Mouse (Mus musculus) cerebellum, adult 2 months (tissue): ENCODE measurements around the gene Efhd2. TPM values are rescaled to one million over a fixed set of nuclear protein-coding genes. Genes with fewer than 3 reads are reported as not detected.

ENCODE experiments used
- DNase-seq, 2 experiments: peaks; one replicate each; pipeline ENCODE4 v3.0.0; 2021
- H3K27ac ChIP-seq: fragments of 200-500 bp; 2 replicates; pipeline ENCODE4 v1.5.1; 2012; ENCODE audit warnings: low read length, control low read depth, inconsistent platforms; ENCODE audit not compliant: insufficient read depth
- H3K27me3 ChIP-seq: fragments of 200-500 bp; 2 replicates; pipeline ENCODE4 v1.6.1; 2012; ENCODE audit warnings: inconsistent platforms, mild to moderate bottlenecking, low read length, moderate library complexity; ENCODE audit not compliant: control insufficient read depth, insufficient read depth
- H3K4me1 ChIP-seq: fragments of 200-500 bp; 2 replicates; pipeline ENCODE4 v1.6.1; 2011; ENCODE audit warnings: low read length; ENCODE audit not compliant: control insufficient read depth, insufficient read depth
- H3K4me3 ChIP-seq: fragments of 200-500 bp; replicated peaks from 2 replicates; pipeline ENCODE3; 2011; ENCODE audit warnings: mild to moderate bottlenecking, low read depth, low read length, control low read depth; ENCODE audit not compliant: insufficient read depth
- CTCF ChIP-seq: fragments of 200-500 bp; IDR thresholded peaks from 2 replicates; pipeline ENCODE4 v1.5.1; 2011; ENCODE audit warnings: low read depth, mild to moderate bottlenecking, control low read depth, low read length, moderate library complexity, borderline replicate concordance; ENCODE audit not compliant: insufficient read depth
- POLR2A ChIP-seq: fragments of 200-500 bp; IDR thresholded peaks from 2 replicates; pipeline ENCODE4 v1.6.1; 2011; ENCODE audit warnings: low read length, control low read depth, borderline replicate concordance; ENCODE audit not compliant: insufficient read depth
- WGBS: fragments of 180-500 bp; shearing (Covaris S2); methylation state at CpG from one replicate; pipeline ENCODE4 v1.1.7; 2018; 5-methylcytosine and 5-hydroxymethylcytosine counted together
- polyA plus RNA-seq: library from polyadenylated mRNA; depleted of rRNA; stranded (reverse); fragments of >200 nt; gene quantifications from 2 replicates; pipeline ENCODE4 v1.2.3, GENCODE M21; 2012; rRNA removed

Efhd2 gene
- polyA plus RNA-seq, 1 experiment: 152 TPM

DNA sequence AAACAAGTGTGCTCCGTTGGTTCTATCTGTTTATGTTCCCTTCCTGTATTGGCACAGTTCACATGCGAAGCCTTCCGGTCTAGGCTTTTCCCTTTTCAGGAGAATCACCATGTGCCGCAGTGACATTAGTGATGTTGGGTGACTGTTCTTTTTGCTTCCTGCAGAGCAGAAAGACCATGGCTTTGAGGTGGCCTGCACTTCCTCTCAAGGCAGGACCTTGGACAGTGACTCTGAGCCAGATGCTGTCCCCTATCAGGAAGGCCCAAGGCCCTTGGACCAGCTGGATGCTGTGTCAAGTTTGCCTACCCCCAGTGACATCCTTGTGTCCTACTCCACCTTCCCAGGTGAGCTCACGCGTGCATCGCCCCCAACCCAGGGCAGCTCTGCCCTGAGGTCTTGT, 63.3 kb downstream of the Efhd2 start:
- no peak for DNase-seq
- TF ChIP-seq CTCF (no peak), POLR2A (no peak)
- no peak overlapping the region for H3K4me3 ChIP-seq
- H3K4me1 ChIP-seq: no peaks in the 10 kb centered on the region
- WGBS: 99% methylated on average over 7 of the region's 7 CpGs
- H3K27ac ChIP-seq: no peak overlapping the region
- no peaks in the 10 kb centered on the region for H3K27me3 ChIP-seq

DNA sequence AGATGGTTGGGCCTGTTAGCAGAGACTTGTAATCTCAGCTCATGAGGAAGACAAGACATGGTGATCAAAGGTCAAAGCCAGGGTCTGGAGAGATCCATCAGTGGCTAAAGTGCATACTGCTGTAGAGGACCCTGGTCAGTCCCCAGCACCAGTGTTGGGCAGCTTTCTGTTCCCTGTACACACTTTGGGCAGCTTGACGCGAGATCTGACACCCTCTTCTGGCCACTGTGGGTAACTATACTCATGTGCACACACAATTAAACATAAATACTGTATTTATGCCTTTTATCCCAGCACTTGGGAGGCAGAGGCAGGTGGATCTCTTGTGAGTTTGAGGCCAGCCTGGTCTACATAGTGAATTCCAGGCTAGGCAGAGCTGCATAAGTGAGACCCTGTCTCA, 63.7 kb downstream of the Efhd2 start:
- Histone ChIP-seq H3K4me3 (no peak overlapping the region), H3K27ac (no peak overlapping the region), H3K27me3 (no peaks in the 10 kb centered on the region), H3K4me1 (no peaks in the 10 kb centered on the region)
- DNase-seq: no peak
- WGBS: 94% methylated on average over 2 of the region's 2 CpGs
- no peak for TF ChIP-seq POLR2A
- no peak for TF ChIP-seq CTCF

DNA sequence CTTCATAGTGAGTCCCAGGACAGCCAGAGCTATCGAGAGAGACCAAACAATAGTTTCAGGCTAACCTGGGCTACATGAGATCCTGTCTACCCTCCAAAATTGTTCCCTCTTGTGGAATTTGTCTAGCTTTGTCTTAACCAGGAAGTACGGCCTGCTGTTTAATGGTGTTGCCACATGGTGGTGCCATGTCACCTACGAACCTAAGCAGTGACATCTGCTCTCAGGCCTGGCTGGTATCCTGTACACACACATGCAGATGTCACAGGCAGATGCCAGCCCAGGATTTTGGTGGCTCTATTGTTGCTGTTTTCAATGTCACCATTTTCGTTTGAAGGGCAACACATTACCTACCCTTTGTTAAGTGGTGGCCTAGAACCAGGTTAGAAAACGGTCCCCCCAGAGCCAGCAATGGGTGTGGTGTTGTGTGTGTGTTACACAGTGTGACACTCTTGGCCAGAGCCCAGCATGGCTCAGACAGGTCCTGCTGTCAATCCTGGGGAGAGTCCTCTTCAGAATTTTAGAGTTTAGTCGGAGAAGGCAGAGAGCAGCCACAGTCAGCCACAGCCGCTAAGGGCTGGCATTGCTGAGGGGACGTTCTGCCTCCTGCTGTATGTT, 64.8 kb downstream of the Efhd2 start:
- 40% methylated on average over 8 of the region's 8 CpGs for WGBS
- H3K4me1 ChIP-seq: no peaks in the 10 kb centered on the region
- no peak overlapping the region for H3K27ac ChIP-seq
- TF ChIP-seq POLR2A (no peak), CTCF (peak; percentile 71)
- no peaks in the 10 kb centered on the region for H3K27me3 ChIP-seq
- H3K4me3 ChIP-seq: no peak overlapping the region
- no peak for DNase-seq

Other genes starting within 250 kb of the Efhd2 start
- gene Plekhm2, start 210.0 kb downstream of the Efhd2 start, polyA plus RNA-seq: 124 and 130 TPM in 2 replicates
- 7.4 and 8.1 TPM in 2 replicates for gene Rsc1a1, start 189.3 kb downstream of the Efhd2 start, polyA plus RNA-seq
- 20.4 and 21.1 TPM in 2 replicates for gene Ddi2, start 151.5 kb downstream of the Efhd2 start, polyA plus RNA-seq
- 1.5 and 2.7 TPM in 2 replicates for gene Agmat, start 128.2 kb downstream of the Efhd2 start, polyA plus RNA-seq
- 27.3 and 28.1 TPM in 2 replicates for gene Dnajc16, start 84.0 kb downstream of the Efhd2 start, polyA plus RNA-seq
- 20.0 and 21.8 TPM in 2 replicates for gene Casp9, start 81.3 kb downstream of the Efhd2 start, polyA plus RNA-seq
- gene Cela2a, start 48.8 kb downstream of the Efhd2 start, polyA plus RNA-seq: 0.13 and 0.16 TPM in 2 replicates
- gene Ctrc, start 28.6 kb downstream of the Efhd2 start, polyA plus RNA-seq: not detected in 2 replicates
- gene Fhad1, start 140.2 kb upstream of the Efhd2 start, polyA plus RNA-seq: 2.1 and 3.4 TPM in 2 replicates
- 26.2 and 26.3 TPM in 2 replicates for gene Tmem51, start 209.4 kb upstream of the Efhd2 start, polyA plus RNA-seq